Mouse (Mus musculus) heart, adult 2 months (tissue): ENCODE data around the gene Dnajc7.
A peak's percentile ranks its signal among the peaks of the same experiment; 100 is the strongest.

ENCODE experiments used
- CTCF ChIP-seq: fragments of 200-600 bp; IDR thresholded peaks from 2 replicates; pipeline ENCODE4 v1.8.1; 2022; ENCODE audit warnings: antibody characterized with exemption, mild to moderate bottlenecking, moderate library complexity
- EP300 ChIP-seq: fragments of 200-500 bp; IDR thresholded peaks from 2 replicates; pipeline ENCODE4 v1.6.1; 2011; ENCODE audit warnings: low read depth, low read length, control low read depth; ENCODE audit not compliant: insufficient read depth
- POLR2A ChIP-seq: fragments of 200-500 bp; IDR thresholded peaks from 2 replicates; pipeline ENCODE4 v1.6.1; 2011; ENCODE audit warnings: mild to moderate bottlenecking, low read depth, low read length, control low read depth; ENCODE audit not compliant: insufficient read depth

DNA sequence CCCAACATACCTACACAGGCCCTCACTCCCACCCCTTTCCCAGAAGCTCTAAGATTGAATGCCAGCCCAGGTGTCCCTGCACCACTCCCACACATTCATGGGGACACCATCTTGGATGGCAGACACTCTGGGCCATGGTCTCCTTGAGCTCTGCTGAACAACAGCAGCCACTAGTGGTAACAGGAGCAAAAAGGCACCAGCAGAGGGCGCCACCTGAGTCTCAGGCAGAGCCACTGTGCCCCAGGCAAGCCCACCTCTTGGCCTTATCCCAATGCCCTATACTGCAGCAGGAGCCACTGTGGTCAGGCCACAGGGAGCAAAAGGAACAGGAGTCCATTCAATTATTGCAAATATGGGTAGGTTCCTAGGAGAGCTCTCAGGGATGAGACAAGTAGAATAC lies 26.3 kb upstream of the Dnajc7 start:
- TF ChIP-seq CTCF (peak; percentile 56), POLR2A (no peak), EP300 (no peak)
